Mouse (Mus musculus) kidney, adult 2 months (tissue): ENCODE measurements at regions not wholly inside any gene's neighbourhood (a gene's known extent, or its start where the extent isn't known, plus 50 kb on each side); places are given as distances from the start of the nearest gene placed in this dataset.

ENCODE experiments used
- DNase-seq: peaks from one replicate; pipeline ENCODE4 v3.0.0; 2021
- H3K27ac ChIP-seq: fragments of 200-500 bp; 2 replicates; pipeline ENCODE4 v1.5.1; 2012; ENCODE audit warnings: low read depth, low read length, control low read depth, inconsistent platforms; ENCODE audit not compliant: insufficient read depth
- H3K27me3 ChIP-seq: fragments of 200-500 bp; replicated peaks from 2 replicates; pipeline ENCODE4 v1.6.1; 2012; ENCODE audit warnings: mild to moderate bottlenecking, moderate library complexity, low read length, inconsistent platforms; ENCODE audit not compliant: control insufficient read depth, insufficient read depth
- H3K36me3 ChIP-seq: fragments of 200-500 bp; 2 replicates; pipeline ENCODE4 v1.6.1; 2012; ENCODE audit warnings: mild to moderate bottlenecking, moderate library complexity, low read length, inconsistent platforms; ENCODE audit not compliant: control insufficient read depth, insufficient read depth
- H3K4me1 ChIP-seq: fragments of 200-500 bp; 2 replicates; pipeline ENCODE4 v1.6.1; 2011; ENCODE audit warnings: low read length; ENCODE audit not compliant: control insufficient read depth, insufficient read depth
- H3K4me3 ChIP-seq: fragments of 200-500 bp; 2 replicates; pipeline ENCODE4 v1.5.1; 2011; ENCODE audit warnings: mild to moderate bottlenecking, low read depth, low read length, control low read depth; ENCODE audit not compliant: insufficient read depth
- CTCF ChIP-seq: fragments of 200-500 bp; conservative IDR thresholded peaks from 2 replicates; pipeline ENCODE4 v1.5.1; 2011; ENCODE audit warnings: low read depth, mild to moderate bottlenecking, control low read depth, low read length, moderate library complexity, mixed read lengths; ENCODE audit not compliant: insufficient read depth, insufficient read length
- POLR2A ChIP-seq: fragments of 200-500 bp; IDR thresholded peaks from one replicate; pipeline ENCODE4 v1.6.1; 2011; ENCODE audit warnings: low read depth, low read length, control low read depth
- WGBS: fragments of 180-500 bp; shearing (Covaris S2); methylation state at CpG from one replicate; pipeline ENCODE4 v1.1.7; 2018; 5-methylcytosine and 5-hydroxymethylcytosine counted together

- Histone ChIP-seq H3K27ac (no peak overlapping the region), H3K27me3 (no peaks in the 10 kb centered on the region), H3K36me3 (no peaks in the 10 kb centered on the region), H3K4me3 (no peak overlapping the region), H3K4me1 (no peaks in the 10 kb centered on the region)
- TF ChIP-seq CTCF (no peak), POLR2A (no peak)
- WGBS = 86% methylated on average over 3 of the region's 3 CpGs
- DNase-seq = no peak
These were observed 60.4 kb upstream of the Cacna2d1 start for GRCm38 (mm10) chr5:15874065-15874464.

- TF ChIP-seq POLR2A (no peak), CTCF (no peak)
- no peak for DNase-seq
- no peaks in the 10 kb centered on the region for H3K27me3 ChIP-seq
- no peak overlapping the region for H3K4me3 ChIP-seq
- no peaks in the 10 kb centered on the region for H3K36me3 ChIP-seq
- H3K4me1 ChIP-seq = no peaks in the 10 kb centered on the region
- H3K27ac ChIP-seq = no peak overlapping the region
These were observed 51.5 kb upstream of the Cacna2d1 start for GRCm38 (mm10) chr5:15883004-15883403.
